Mouse (Mus musculus) B cell, adult 2 months (primary cell): ENCODE results near the gene Pof1b.

Source experiments
- DNase-seq, 2 experiments: peaks; one replicate each; pipeline ENCODE4 v3.0.0; 2022

Gene Pof1b

GRCm38 (mm10) chrX:112698508-112698907 lies at the start of gene Pof1b:
TSS of gene Pof1b (minus strand) at chrX:112698651.
- DNase-seq: no peak

GRCm38 (mm10) chrX:112716587-112716986 lies 18.1 kb upstream of the Pof1b start:
- DNase-seq: no peak

GRCm38 (mm10) chrX:112694392-112694791 lies 4.1 kb downstream of the Pof1b start:
- DNase-seq: no peak

- DNase-seq: no peak
Measured at GRCm38 (mm10) chrX:112680605-112681004, 17.8 kb downstream of the Pof1b start.

GRCm38 (mm10) chrX:112675525-112675924 lies 22.9 kb downstream of the Pof1b start:
- DNase-seq: no peak

GRCm38 (mm10) chrX:112601306-112602120 lies 96.9 kb downstream of the Pof1b start:
- no peak for DNase-seq

- DNase-seq: no peak
Measured at GRCm38 (mm10) chrX:112600511-112601305, 97.7 kb downstream of the Pof1b start, which contains the start of gene Zfp711. TSS of gene Zfp711 (plus strand) at chrX:112600526.
